Mouse (Mus musculus): ENCODE results near the gene Dusp12.

DNA sequence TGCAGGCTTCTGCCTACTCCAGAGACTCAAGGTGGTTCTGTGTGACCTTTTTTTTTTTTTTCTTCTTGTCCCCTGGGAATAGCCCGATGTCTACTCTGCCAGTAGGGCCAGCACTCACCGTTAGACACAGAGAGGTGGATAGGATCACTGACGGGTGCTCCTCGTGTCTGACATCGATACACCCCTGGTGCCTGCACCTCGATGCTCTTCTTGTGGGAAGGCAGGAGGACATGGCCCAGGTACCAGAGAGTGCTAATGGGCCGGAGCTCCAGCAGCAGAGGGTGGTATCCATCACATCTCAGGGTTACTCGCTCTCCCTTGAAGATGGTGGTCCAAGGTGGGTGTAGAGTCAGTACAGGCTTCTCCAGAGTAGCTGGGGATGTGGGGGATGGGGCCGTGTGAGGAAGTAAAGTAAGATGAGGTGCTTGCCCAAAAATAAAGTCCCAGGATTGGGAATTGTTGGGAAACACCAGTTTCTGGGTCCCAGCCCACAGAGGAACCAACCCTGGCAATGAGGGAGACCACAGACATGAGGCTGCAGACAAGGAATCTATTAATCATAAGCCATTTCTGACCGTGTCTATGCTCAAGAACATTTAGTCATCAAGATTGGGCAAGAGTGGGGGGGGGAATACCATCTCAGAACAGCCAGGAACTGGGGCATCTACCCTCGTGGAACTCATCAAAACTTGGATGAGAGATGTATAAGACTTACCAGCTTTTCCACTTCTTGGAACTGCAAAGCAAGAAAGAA lies 26.7 kb upstream of the Dusp12 start:
- TF ChIP-seq CTCF (conservative IDR thresholded peaks at IDR 0.05; ENCODE audit: insufficient read depth, insufficient read length, low read depth, low read length) (no peak), POLR2A (IDR thresholded peaks at IDR 0.05; ENCODE audit: low read depth, low read length) (no peak)

Data from kidney, adult 2 months (tissue).